Mouse (Mus musculus) embryonic facial prominence, embryonic 14.5 days (tissue): Measurements from ENCODE around the gene Zfand3. TPM values are rescaled to one million over a fixed set of nuclear protein-coding genes. Genes with fewer than 3 reads are reported as not detected.

Experiments used
- ATAC-seq: fragments of 200-750 bp; cut with Nextera tagmentation; 2 replicates; pipeline ENCODE4 v1.8.0; 2017; ENCODE audit warnings: low read depth, moderate number of reproducible peaks, moderate TSS enrichment
- DNase-seq: peaks from one replicate; pipeline ENCODE4 v3.0.0-alpha.2; 2015; ENCODE audit warnings: low spot score
- H3K27ac ChIP-seq: fragments of 300-500 bp; sonication (generic); replicated peaks from 2 replicates; pipeline ENCODE4 v1.5.1; 2014; ENCODE audit warnings: low read depth, mild to moderate bottlenecking, low read length, moderate library complexity
- H3K27me3 ChIP-seq: fragments of 300-500 bp; sonication (generic); replicated peaks from 2 replicates; pipeline ENCODE4 v1.6.1; 2014; ENCODE audit warnings: low read length; ENCODE audit not compliant: control insufficient read depth, insufficient read depth
- H3K36me3 ChIP-seq: fragments of 300-500 bp; sonication (generic); 2 replicates; pipeline ENCODE4 v1.6.1; 2014; ENCODE audit warnings: low read length, mixed read lengths; ENCODE audit not compliant: control insufficient read depth, insufficient read depth
- H3K4me1 ChIP-seq: fragments of 300-500 bp; sonication (generic); 2 replicates; pipeline ENCODE4 v1.6.1; 2014; ENCODE audit warnings: antibody characterized with exemption, low read length; ENCODE audit not compliant: control insufficient read depth, insufficient read depth
- H3K4me2 ChIP-seq: fragments of 300-500 bp; sonication (generic); 2 replicates; pipeline ENCODE4 v1.6.1; 2014; ENCODE audit warnings: low read depth, mild to moderate bottlenecking, low read length, moderate library complexity, mixed read lengths
- H3K4me3 ChIP-seq: fragments of 300-500 bp; sonication (generic); 2 replicates; pipeline ENCODE4 v1.5.1; 2014; ENCODE audit warnings: low read depth, mild to moderate bottlenecking, low read length
- H3K9ac ChIP-seq: fragments of 300-500 bp; sonication (generic); 2 replicates; pipeline ENCODE4 v1.6.1; 2014; ENCODE audit warnings: low read depth, mild to moderate bottlenecking, low read length, moderate library complexity, mixed read lengths
- H3K9me3 ChIP-seq: fragments of 300-500 bp; sonication (generic); 2 replicates; pipeline ENCODE4 v1.6.1; 2016; ENCODE audit warnings: low read length; ENCODE audit not compliant: control insufficient read depth
- WGBS: fragments of 180-500 bp; shearing (Covaris S2); extraction: QIAGEN DNeasy Blood & Tissue Kit; methylation state at CpG from one replicate; pipeline ENCODE4 v1.1.7; 2014; 5-methylcytosine and 5-hydroxymethylcytosine counted together
- polyA plus RNA-seq: library from polyadenylated mRNA; unstranded; fragments of >200 nt; fragmentation: Nextera tagmentation; extraction: Ambion mirVana; gene quantifications from 2 replicates; pipeline ENCODE4 v1.2.1, GENCODE M21; 2014

The Zfand3 gene
- polyA plus RNA-seq, 1 experiment from 2014 or later = 41.0 TPM

DNA sequence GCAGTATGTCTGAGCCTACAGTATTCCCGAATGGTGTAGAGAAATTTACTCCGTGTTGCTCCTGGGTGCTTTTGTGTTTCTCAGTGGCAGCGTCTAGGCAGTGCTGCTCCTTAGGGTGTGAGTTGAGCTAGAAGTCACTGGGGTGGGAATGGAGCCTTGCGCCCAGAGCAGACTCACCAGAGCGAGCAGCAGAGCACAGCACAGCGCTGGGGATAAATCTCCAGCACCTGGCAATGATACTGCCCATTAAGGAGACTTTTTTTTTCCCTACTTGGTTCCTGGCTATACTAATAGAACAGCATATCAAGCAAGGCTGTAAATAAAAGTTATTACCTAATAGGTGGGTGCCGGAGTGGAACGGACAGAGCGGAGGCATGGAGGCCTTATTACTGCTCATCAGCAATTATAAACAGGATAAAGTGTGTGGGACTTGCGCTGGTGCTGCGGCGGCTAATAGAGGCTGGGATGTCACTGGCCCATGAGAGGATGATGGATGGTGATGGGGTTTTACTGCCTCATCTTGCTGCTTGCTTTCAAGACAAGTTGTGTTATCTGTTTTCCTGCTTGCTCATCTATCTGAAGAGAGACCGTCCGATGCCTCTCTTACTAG, 156.4 kb downstream of the Zfand3 start:
- ATAC-seq (no peak), DNase-seq (no peak)
- H3K27ac ChIP-seq = no peak overlapping the region
- H3K36me3 ChIP-seq = no peaks in the 10 kb centered on the region
- H3K4me1 ChIP-seq = no peaks in the 10 kb centered on the region
- H3K9me3 ChIP-seq = no peaks in the 10 kb centered on the region
- no peak overlapping the region for H3K9ac ChIP-seq
- no peak overlapping the region for H3K4me3 ChIP-seq
- no peak overlapping the region for H3K4me2 ChIP-seq
- WGBS = 94% methylated on average over 14 of the region's 14 CpGs
- no peaks in the 10 kb centered on the region for H3K27me3 ChIP-seq

- H3K9ac ChIP-seq = no peak overlapping the region
- H3K4me3 ChIP-seq = no peak overlapping the region
- no peak overlapping the region for H3K27ac ChIP-seq
- no peaks in the 10 kb centered on the region; the same call in 1 of the 2 replicates for H3K36me3 ChIP-seq
- H3K9me3 ChIP-seq = no peaks in the 10 kb centered on the region
- no peak for ATAC-seq
- DNase-seq = no peak
- no peaks in the 10 kb centered on the region for H3K4me1 ChIP-seq
- H3K4me2 ChIP-seq = no peak overlapping the region
- WGBS = 78% methylated on average over 5 of the region's 5 CpGs
- no peaks in the 10 kb centered on the region for H3K27me3 ChIP-seq
Measured at GRCm38 (mm10) chr17:30162983-30163382, 158.4 kb downstream of the Zfand3 start.

- Histone ChIP-seq H3K4me2 (no peak overlapping the region), H3K9me3 (no peaks in the 10 kb centered on the region), H3K27ac (no peak overlapping the region), H3K36me3 (no peaks in the 10 kb centered on the region; the same call in 1 of the 2 replicates), H3K27me3 (no peaks in the 10 kb centered on the region), H3K4me1 (no peaks in the 10 kb centered on the region), H3K4me3 (no peak overlapping the region), H3K9ac (no peak overlapping the region)
- no peak for DNase-seq
- ATAC-seq = no peak
- 59% methylated on average over 6 of the region's 6 CpGs for WGBS
Measured at GRCm38 (mm10) chr17:30163793-30164192, 159.3 kb downstream of the Zfand3 start.

DNA sequence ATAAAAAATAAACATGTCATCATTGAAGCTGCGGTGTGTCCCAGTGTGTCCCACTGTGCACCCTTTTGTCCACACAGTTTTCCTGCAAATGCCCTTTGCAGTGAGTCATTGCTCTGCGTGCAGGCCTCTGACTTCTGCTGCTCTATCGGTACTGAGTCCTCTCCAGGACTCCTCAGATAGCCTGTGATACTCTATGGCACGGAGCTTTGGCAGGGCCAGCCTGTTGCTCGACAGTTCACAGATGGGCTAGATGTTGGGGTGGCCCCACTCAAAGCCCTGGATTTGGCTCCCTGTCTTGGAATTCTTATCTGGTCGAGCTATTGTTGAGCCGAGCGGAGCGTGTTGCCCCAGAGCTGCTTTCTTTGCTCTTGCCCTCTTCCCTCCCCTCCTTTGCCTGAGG, 160.3 kb downstream of the Zfand3 start:
- 70% methylated on average over 9 of the region's 9 CpGs for WGBS
- ATAC-seq = no peak

DNA sequence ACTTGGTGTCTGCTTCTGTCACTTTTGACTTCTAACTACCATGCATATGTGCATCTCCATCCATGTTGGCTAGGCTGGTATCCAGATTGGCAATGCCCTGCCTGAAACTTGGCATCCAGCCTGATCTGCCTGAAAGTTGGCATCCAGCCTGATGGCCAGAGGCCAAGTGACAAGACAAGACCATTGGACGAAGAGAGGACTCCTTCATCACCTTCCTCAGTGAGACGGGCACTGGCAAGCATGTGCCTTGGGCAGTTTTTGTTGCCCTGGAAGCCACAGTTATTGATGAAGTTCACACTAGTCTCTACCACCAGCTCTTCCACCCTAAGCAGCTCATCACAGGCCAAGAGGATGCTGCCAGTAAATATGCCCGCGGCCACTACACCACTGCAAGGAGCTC, 172.9 kb downstream of the Zfand3 start:
- Histone ChIP-seq H3K9ac (no peak overlapping the region), H3K36me3 (no peaks in the 10 kb centered on the region; the same call in 1 of the 2 replicates), H3K27me3 (no peaks in the 10 kb centered on the region), H3K9me3 (no peaks in the 10 kb centered on the region), H3K4me3 (no peak overlapping the region), H3K27ac (no peak overlapping the region), H3K4me2 (no peak overlapping the region), H3K4me1 (no peaks in the 10 kb centered on the region)
- WGBS = 94% methylated on average over 4 of the region's 4 CpGs
- DNase-seq = no peak
- ATAC-seq = no peak

More for the DNA sequence above, 160.3 kb downstream of the Zfand3 start:
- Histone ChIP-seq H3K4me1 (no peaks in the 10 kb centered on the region), H3K27ac (no peak overlapping the region), H3K9ac (no peak overlapping the region), H3K36me3 (no peaks in the 10 kb centered on the region; the same call in 1 of the 2 replicates), H3K4me2 (no peak overlapping the region), H3K4me3 (no peak overlapping the region), H3K27me3 (no peaks in the 10 kb centered on the region), H3K9me3 (no peaks in the 10 kb centered on the region)
- DNase-seq = no peak

GRCm38 (mm10) chr17:30178402-30178801, 173.9 kb downstream of the Zfand3 start:
- H3K4me2 ChIP-seq = no peak overlapping the region
- ATAC-seq = no peak
- no peaks in the 10 kb centered on the region for H3K27me3 ChIP-seq
- no peak for DNase-seq
- H3K4me1 ChIP-seq = no peaks in the 10 kb centered on the region
- H3K4me3 ChIP-seq = no peak overlapping the region
- no peak overlapping the region for H3K27ac ChIP-seq
- H3K9ac ChIP-seq = no peak overlapping the region
- 79% methylated on average over 1 of the region's 1 CpGs for WGBS
- no peaks in the 10 kb centered on the region; the same call in 1 of the 2 replicates for H3K36me3 ChIP-seq
- H3K9me3 ChIP-seq = no peaks in the 10 kb centered on the region

DNA sequence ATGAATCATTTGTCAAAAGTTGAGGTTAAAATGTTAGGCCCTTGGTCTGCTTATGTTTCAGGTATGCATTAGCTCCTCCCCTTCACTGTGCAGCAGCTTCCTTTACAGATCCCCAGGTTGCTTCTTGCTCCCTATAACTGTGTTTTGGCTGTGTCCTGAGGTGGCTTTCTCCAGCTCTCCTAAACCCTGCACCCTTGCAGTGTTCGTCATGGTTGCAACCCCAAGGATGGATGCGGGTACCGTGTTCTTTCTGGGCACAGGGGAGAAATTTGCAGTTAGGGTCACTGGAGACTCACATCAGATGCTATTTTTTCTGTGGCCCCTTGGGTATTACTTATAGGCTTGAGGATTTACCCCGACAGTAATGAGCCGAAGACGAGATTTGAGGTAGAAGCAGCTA, 175.7 kb downstream of the Zfand3 start:
- 83% methylated on average over 6 of the region's 6 CpGs for WGBS
- no peak overlapping the region for H3K27ac ChIP-seq
- H3K4me3 ChIP-seq = no peak overlapping the region
- H3K4me1 ChIP-seq = no peaks in the 10 kb centered on the region
- DNase-seq (no peak), ATAC-seq (no peak)
- H3K9ac ChIP-seq = no peak overlapping the region
- H3K9me3 ChIP-seq = no peaks in the 10 kb centered on the region
- no peak overlapping the region for H3K4me2 ChIP-seq
- no peaks in the 10 kb centered on the region for H3K27me3 ChIP-seq
- peaks cover 4% of the 10 kb centered on the region; the same call in 1 of the 2 replicates for H3K36me3 ChIP-seq

DNA sequence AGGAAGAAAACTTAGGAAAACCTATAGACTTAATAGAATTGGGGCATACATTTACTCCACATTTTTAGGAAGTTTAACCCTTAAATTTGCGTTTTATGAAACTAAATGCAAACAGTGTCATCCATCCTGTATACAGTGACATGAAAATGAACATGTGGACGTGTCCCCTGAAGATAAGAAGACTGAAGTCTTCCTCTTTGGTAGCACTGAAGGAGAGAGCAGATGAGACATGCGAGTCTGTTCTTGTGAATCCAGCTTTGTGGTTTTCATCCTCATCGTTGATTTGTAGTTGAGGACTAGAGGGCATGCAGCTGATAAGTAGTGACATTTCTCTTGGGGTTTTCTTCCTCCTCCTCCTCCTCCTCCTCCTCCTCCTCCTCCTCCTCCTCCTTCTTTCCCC, 177.0 kb downstream of the Zfand3 start:
- 84% methylated on average over 4 of the region's 4 CpGs for WGBS
- H3K36me3 ChIP-seq = peaks cover 4% of the 10 kb centered on the region; the same call in 1 of the 2 replicates
- ATAC-seq (no peak), DNase-seq (no peak)
- H3K9ac ChIP-seq = no peak overlapping the region
- no peak overlapping the region for H3K4me3 ChIP-seq
- no peaks in the 10 kb centered on the region for H3K27me3 ChIP-seq
- no peak overlapping the region for H3K27ac ChIP-seq
- no peak overlapping the region for H3K4me2 ChIP-seq
- no peaks in the 10 kb centered on the region for H3K4me1 ChIP-seq
- H3K9me3 ChIP-seq = no peaks in the 10 kb centered on the region

GRCm38 (mm10) chr17:30182063-30182462, 177.5 kb downstream of the Zfand3 start:
- Histone ChIP-seq H3K4me3 (no peak overlapping the region), H3K4me2 (no peak overlapping the region), H3K4me1 (no peaks in the 10 kb centered on the region), H3K9ac (no peak overlapping the region), H3K27me3 (no peaks in the 10 kb centered on the region), H3K27ac (no peak overlapping the region), H3K9me3 (no peaks in the 10 kb centered on the region), H3K36me3 (peaks cover 4% of the 10 kb centered on the region; the same call in 1 of the 2 replicates)
- DNase-seq (no peak), ATAC-seq (no peak)
- WGBS = 82% methylated on average over 2 of the region's 2 CpGs
